Mouse (Mus musculus) neural tube, embryonic 15.5 days (tissue): ENCODE results near the gene Adamts18. TPM values are rescaled to one million over a fixed set of nuclear protein-coding genes. Genes with fewer than 3 reads are reported as not detected.

ENCODE experiments used
- ATAC-seq: fragments of 200-750 bp; cut with Nextera tagmentation; 2 replicates; pipeline ENCODE4 v1.8.0; 2017; ENCODE audit warnings: mild to moderate bottlenecking, moderate TSS enrichment, moderate library complexity; ENCODE audit not compliant: low FRiP score
- H3K27ac ChIP-seq: fragments of 300-500 bp; sonication (generic); replicated peaks from 2 replicates; pipeline ENCODE4 v1.5.1; 2015; ENCODE audit warnings: mild to moderate bottlenecking, inconsistent platforms
- H3K27me3 ChIP-seq: fragments of 300-500 bp; sonication (generic); replicated peaks from 2 replicates; pipeline ENCODE4 v1.6.1; 2015; ENCODE audit warnings: inconsistent platforms
- H3K36me3 ChIP-seq: fragments of 300-500 bp; sonication (generic); 2 replicates; pipeline ENCODE4 v1.6.1; 2015; ENCODE audit warnings: inconsistent platforms
- H3K4me1 ChIP-seq: fragments of 300-500 bp; sonication (generic); 2 replicates; pipeline ENCODE4 v1.6.1; 2015; ENCODE audit warnings: inconsistent platforms
- H3K4me2 ChIP-seq: fragments of 300-500 bp; sonication (generic); 2 replicates; pipeline ENCODE4 v1.6.1; 2015; ENCODE audit warnings: inconsistent platforms, mild to moderate bottlenecking, moderate library complexity
- H3K4me3 ChIP-seq: fragments of 300-500 bp; sonication (generic); replicated peaks from 2 replicates; pipeline ENCODE4 v1.5.1; 2015; ENCODE audit warnings: mild to moderate bottlenecking, inconsistent platforms
- H3K9ac ChIP-seq: fragments of 300-500 bp; sonication (generic); replicated peaks from 2 replicates; pipeline ENCODE4 v1.6.1; 2015; ENCODE audit warnings: mild to moderate bottlenecking, inconsistent platforms
- H3K9me3 ChIP-seq: fragments of 300-500 bp; sonication (generic); replicated peaks from 2 replicates; pipeline ENCODE4 v1.6.1; 2016; ENCODE audit warnings: inconsistent platforms
- WGBS: fragments of 180-500 bp; shearing (Covaris S2); methylation state at CpG from one replicate; pipeline ENCODE4 v1.1.7; 2015; ENCODE audit warnings: mixed read lengths; 5-methylcytosine and 5-hydroxymethylcytosine counted together
- polyA plus RNA-seq: library from polyadenylated mRNA; unstranded; fragments of >200 nt; fragmentation: Nextera tagmentation; extraction: Ambion mirVana; gene quantifications from 2 replicates; pipeline ENCODE4 v1.2.1, GENCODE M21; 2015

Adamts18 gene
- polyA plus RNA-seq, 1 experiment from 2014 or later, result 2.9 TPM

DNA sequence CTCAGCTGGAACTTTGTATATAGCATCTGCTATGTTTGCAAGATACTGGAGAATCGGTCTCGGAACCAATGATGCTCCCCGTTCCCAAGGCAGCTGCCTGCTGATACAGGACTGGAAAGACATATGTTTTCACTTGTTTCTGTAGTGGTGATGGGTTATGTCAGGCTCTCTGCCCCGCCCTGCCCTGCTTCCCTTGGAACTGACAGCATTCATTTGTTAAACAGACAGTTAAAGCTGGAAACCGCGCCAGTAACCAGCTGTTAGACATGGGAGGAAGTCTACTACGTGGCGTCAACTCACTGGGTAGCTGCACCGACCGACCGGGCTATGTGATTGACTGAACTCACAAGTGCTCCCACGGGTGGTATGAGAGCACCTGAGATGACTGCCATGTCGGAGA, 56.7 kb downstream of the Adamts18 start:
- no peaks in the 10 kb centered on the region for H3K36me3 ChIP-seq
- no peaks in the 10 kb centered on the region for H3K27me3 ChIP-seq
- no CpG with 5 or more reads among the region's 13 CpGs for WGBS
- H3K9ac ChIP-seq, result no peak overlapping the region
- H3K27ac ChIP-seq, result no peak overlapping the region
- no peaks in the 10 kb centered on the region for H3K4me1 ChIP-seq
- H3K9me3 ChIP-seq, result no peaks in the 10 kb centered on the region
- no peak overlapping the region for H3K4me2 ChIP-seq
- no peak for ATAC-seq
- H3K4me3 ChIP-seq, result no peak overlapping the region

DNA sequence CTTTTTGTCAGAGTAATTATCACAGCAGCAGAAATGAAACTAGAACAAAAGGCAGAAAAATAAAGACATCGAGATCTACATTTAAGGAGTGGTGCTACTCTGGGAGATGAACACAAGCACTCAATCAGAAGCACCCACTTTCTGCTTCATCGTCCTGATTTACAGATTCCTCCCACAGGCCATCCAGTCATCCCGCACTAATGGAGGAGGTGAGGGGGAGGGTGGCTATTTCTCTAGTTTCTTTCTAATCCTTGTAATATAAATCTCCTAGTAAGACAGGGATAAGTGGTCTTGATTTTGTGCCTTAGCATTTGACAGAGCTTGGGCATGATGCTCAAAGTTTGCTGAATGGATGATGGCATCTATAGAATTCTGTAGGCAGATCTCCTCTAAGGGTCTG, 57.5 kb downstream of the Adamts18 start:
- no peak overlapping the region for H3K4me2 ChIP-seq
- no peak for ATAC-seq
- no peaks in the 10 kb centered on the region for H3K27me3 ChIP-seq
- no CpG with 5 or more reads among the region's 3 CpGs for WGBS
- no peaks in the 10 kb centered on the region for H3K36me3 ChIP-seq
- H3K9ac ChIP-seq, result no peak overlapping the region
- no peak overlapping the region for H3K4me3 ChIP-seq
- H3K4me1 ChIP-seq, result no peaks in the 10 kb centered on the region
- no peaks in the 10 kb centered on the region for H3K9me3 ChIP-seq
- H3K27ac ChIP-seq, result no peak overlapping the region

DNA sequence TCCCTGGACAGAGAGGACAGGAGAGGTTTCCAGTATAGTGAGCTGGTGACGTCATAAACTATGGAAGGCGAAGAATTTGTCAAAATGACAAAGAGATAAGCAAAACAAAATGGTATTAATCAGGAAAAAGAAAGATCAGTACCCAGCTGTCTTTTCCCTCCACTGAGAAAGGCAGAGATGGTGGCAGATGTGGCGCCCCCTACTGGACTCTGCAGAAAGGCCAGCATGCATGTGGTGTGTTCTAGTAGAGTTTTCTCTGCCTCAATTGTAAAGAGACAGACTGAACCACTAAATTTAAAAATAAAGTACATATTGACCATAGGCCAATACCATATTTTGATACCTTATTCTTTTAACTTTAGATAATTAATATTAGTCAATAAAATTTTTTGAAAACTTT, 64.8 kb downstream of the Adamts18 start:
- H3K4me2 ChIP-seq, result no peak overlapping the region
- no CpG with 5 or more reads among the region's 3 CpGs for WGBS

GRCm38 (mm10) chr8:113781554-113781953, 67.0 kb downstream of the Adamts18 start:
- Histone ChIP-seq H3K4me3 (no peak overlapping the region), H3K4me1 (no peaks in the 10 kb centered on the region), H3K36me3 (no peaks in the 10 kb centered on the region), H3K4me2 (no peak overlapping the region), H3K9me3 (no peaks in the 10 kb centered on the region), H3K9ac (no peak overlapping the region), H3K27me3 (no peaks in the 10 kb centered on the region), H3K27ac (no peak overlapping the region)
- 43% methylated on average over 2 of the region's 2 CpGs for WGBS
- no peak for ATAC-seq

More for the DNA sequence above, 64.8 kb downstream of the Adamts18 start:
- no peak overlapping the region for H3K27ac ChIP-seq
- no peaks in the 10 kb centered on the region for H3K27me3 ChIP-seq
- no peaks in the 10 kb centered on the region for H3K36me3 ChIP-seq
- ATAC-seq, result no peak
- H3K4me1 ChIP-seq, result no peaks in the 10 kb centered on the region
- no peak overlapping the region for H3K9ac ChIP-seq
- no peak overlapping the region for H3K4me3 ChIP-seq
- no peaks in the 10 kb centered on the region for H3K9me3 ChIP-seq

GRCm38 (mm10) chr8:113775361-113775760, 73.2 kb downstream of the Adamts18 start:
- no peak overlapping the region for H3K4me2 ChIP-seq
- no peaks in the 10 kb centered on the region for H3K27me3 ChIP-seq
- no peak overlapping the region for H3K4me3 ChIP-seq
- WGBS, result 88% methylated on average over 6 of the region's 6 CpGs
- no peak overlapping the region for H3K9ac ChIP-seq
- no peaks in the 10 kb centered on the region for H3K4me1 ChIP-seq
- no peak overlapping the region for H3K27ac ChIP-seq
- no peaks in the 10 kb centered on the region for H3K9me3 ChIP-seq
- no peaks in the 10 kb centered on the region for H3K36me3 ChIP-seq
- ATAC-seq, result no peak

GRCm38 (mm10) chr8:113768861-113769410, 79.6 kb downstream of the Adamts18 start:
- Histone ChIP-seq H3K9me3 (no peaks in the 10 kb centered on the region), H3K27me3 (no peaks in the 10 kb centered on the region), H3K27ac (no peak overlapping the region), H3K4me3 (no peak overlapping the region), H3K36me3 (no peaks in the 10 kb centered on the region), H3K4me2 (no peak overlapping the region), H3K4me1 (peaks cover 5% of the 10 kb centered on the region; the same call in 1 of the 2 replicates), H3K9ac (no peak overlapping the region)
- no peak for ATAC-seq
- 76% methylated on average over 8 of the region's 8 CpGs for WGBS

DNA sequence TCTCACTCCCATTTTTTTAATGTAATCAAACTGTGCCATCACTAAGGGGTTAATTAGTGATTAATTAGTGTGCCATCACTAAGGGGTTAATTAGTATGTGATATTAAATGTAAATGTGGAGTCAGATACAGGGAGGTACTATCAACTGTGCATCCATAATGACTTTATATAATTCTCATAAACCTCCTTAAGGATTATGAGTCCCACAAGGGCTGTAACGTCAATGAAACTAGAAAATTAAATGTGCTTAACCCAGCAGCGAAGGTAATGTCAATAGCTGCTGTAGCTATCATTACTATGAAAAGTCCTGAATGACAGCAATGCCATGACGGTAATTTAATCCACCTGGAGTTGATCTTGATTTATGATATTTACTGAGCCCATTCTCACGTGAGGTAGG, 83.4 kb downstream of the Adamts18 start:
- H3K4me3 ChIP-seq, result no peak overlapping the region
- H3K4me2 ChIP-seq, result no peak overlapping the region
- ATAC-seq, result no peak
- H3K9me3 ChIP-seq, result no peaks in the 10 kb centered on the region
- H3K4me1 ChIP-seq, result peaks cover 20% of the 10 kb centered on the region
- no peak overlapping the region for H3K9ac ChIP-seq
- H3K27me3 ChIP-seq, result no peaks in the 10 kb centered on the region
- no peaks in the 10 kb centered on the region for H3K36me3 ChIP-seq
- 31% methylated on average over 4 of the region's 4 CpGs for WGBS
- no peak overlapping the region for H3K27ac ChIP-seq

GRCm38 (mm10) chr8:113763592-113764355, 84.8 kb downstream of the Adamts18 start:
- Histone ChIP-seq H3K4me3 (no peak overlapping the region), H3K27me3 (no peaks in the 10 kb centered on the region), H3K4me1 (peaks cover 20% of the 10 kb centered on the region), H3K9ac (no peak overlapping the region), H3K4me2 (no peak overlapping the region), H3K36me3 (no peaks in the 10 kb centered on the region), H3K27ac (no peak overlapping the region), H3K9me3 (no peaks in the 10 kb centered on the region)
- no peak for ATAC-seq
- WGBS, result 49% methylated on average over 10 of the region's 10 CpGs

- Histone ChIP-seq H3K36me3 (no peaks in the 10 kb centered on the region), H3K4me2 (no peak overlapping the region), H3K9ac (no peak overlapping the region), H3K27me3 (no peaks in the 10 kb centered on the region), H3K27ac (no peak overlapping the region), H3K9me3 (no peaks in the 10 kb centered on the region), H3K4me1 (peaks cover 20% of the 10 kb centered on the region), H3K4me3 (no peak overlapping the region)
- WGBS, result 64% methylated on average over 6 of the region's 6 CpGs
- ATAC-seq, result no peak
Observed at GRCm38 (mm10) chr8:113762101-113762500, 86.4 kb downstream of the Adamts18 start.

DNA sequence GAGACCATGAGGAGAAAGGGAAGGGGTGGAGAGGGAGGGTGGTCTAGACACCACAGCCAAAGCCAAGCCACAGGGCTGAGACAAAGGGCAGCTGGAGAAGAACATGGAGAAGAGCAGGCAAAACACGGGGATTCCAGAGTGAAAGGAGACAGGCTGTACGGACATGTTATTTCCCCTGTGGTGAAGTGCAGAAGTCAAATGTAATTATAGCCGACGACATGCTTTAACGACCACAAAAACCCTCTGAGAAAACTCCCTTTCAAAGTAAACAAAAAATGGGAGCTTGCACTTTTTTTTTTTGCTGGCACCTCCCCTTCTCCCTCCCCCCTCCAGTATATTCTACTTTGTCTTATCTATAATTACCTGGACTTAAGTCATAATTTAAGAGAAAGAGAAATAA, 92.7 kb downstream of the Adamts18 start:
- Histone ChIP-seq H3K27me3 (no peaks in the 10 kb centered on the region), H3K4me3 (no peak overlapping the region), H3K9me3 (no peaks in the 10 kb centered on the region), H3K9ac (no peak overlapping the region), H3K4me1 (no peaks in the 10 kb centered on the region), H3K27ac (no peak overlapping the region), H3K4me2 (no peak overlapping the region), H3K36me3 (no peaks in the 10 kb centered on the region)
- WGBS, result 56% methylated on average over 5 of the region's 5 CpGs
- ATAC-seq, result no peak

GRCm38 (mm10) chr8:113753153-113753552, 95.4 kb downstream of the Adamts18 start:
- H3K36me3 ChIP-seq, result no peaks in the 10 kb centered on the region
- 93% methylated on average over 2 of the region's 2 CpGs for WGBS
- no peak overlapping the region for H3K4me2 ChIP-seq
- no peak for ATAC-seq
- no peak overlapping the region for H3K9ac ChIP-seq
- no peaks in the 10 kb centered on the region for H3K4me1 ChIP-seq
- no peaks in the 10 kb centered on the region for H3K9me3 ChIP-seq
- no peak overlapping the region for H3K4me3 ChIP-seq
- no peaks in the 10 kb centered on the region for H3K27me3 ChIP-seq
- H3K27ac ChIP-seq, result no peak overlapping the region

GRCm38 (mm10) chr8:113752349-113752748, 96.2 kb downstream of the Adamts18 start:
- Histone ChIP-seq H3K9ac (no peak overlapping the region), H3K4me3 (no peak overlapping the region), H3K36me3 (no peaks in the 10 kb centered on the region), H3K27me3 (no peaks in the 10 kb centered on the region), H3K9me3 (no peaks in the 10 kb centered on the region), H3K4me1 (no peaks in the 10 kb centered on the region), H3K27ac (no peak overlapping the region), H3K4me2 (no peak overlapping the region)
- WGBS, result 95% methylated on average over 3 of the region's 3 CpGs
- no peak for ATAC-seq
